Comparison of ENCODE assay signal across 8 mouse cellular contexts in genomic region chr2:32363376-32364106, GRCm38 (mm10). TPM values are rescaled to one million over a fixed set of nuclear protein-coding genes. Genes with fewer than 3 reads are reported as not detected.
DNase-seq lines count a peak whose midpoint lies in the region; ATAC-seq and TF ChIP-seq lines count a peak whose summit lies in the region.

No protein-coding gene starts in this region.

- peak overlapping the region; percentile 76 for H3K27ac ChIP-seq in neural tube, embryonic 11.5 days (ENCODE audit: low read depth, low read length)
- peak overlapping the region; percentile 93 for H3K27ac ChIP-seq in liver, embryonic 11.5 days (ENCODE audit: low read depth, low read length)
- peak overlapping the region; percentile 82 for H3K27ac ChIP-seq in midbrain, postnatal 0 days (ENCODE audit: low read depth, low read length)

- no peak for TF ChIP-seq CTCF in midbrain, postnatal 0 days (IDR thresholded peaks at IDR 0.05)

- peak; percentile 17; the same call in 1 of the 2 replicates for ATAC-seq in neural tube, embryonic 11.5 days (ENCODE audit: insufficient read depth, low FRiP score, low TSS enrichment)
- ATAC-seq in liver, embryonic 11.5 days (replicated peaks; ENCODE audit: low FRiP score): peak; percentile 34
- peak; percentile 11 for ATAC-seq in midbrain, postnatal 0 days (ENCODE audit: low FRiP score)

- H3K36me3 ChIP-seq in neural tube, embryonic 11.5 days (ENCODE audit: control insufficient read depth, insufficient read depth, low read length): peaks cover 8% of the 10 kb centered on the region; the same call in 1 of the 2 replicates
- H3K36me3 ChIP-seq in liver, embryonic 11.5 days (ENCODE audit: control insufficient read depth, insufficient read depth, low read length): peaks cover 12% of the 10 kb centered on the region; the same call in 1 of the 2 replicates
- peaks cover 15% of the 10 kb centered on the region; the same call in 1 of the 2 replicates for H3K36me3 ChIP-seq in midbrain, postnatal 0 days (ENCODE audit: insufficient read depth, low read length)

- WGBS in neural tube, embryonic 11.5 days: 14% methylated on average over 17 of the region's 19 CpGs
- WGBS in liver, embryonic 11.5 days: 9% methylated on average over 19 of the region's 19 CpGs
- WGBS in midbrain, postnatal 0 days: 9% methylated on average over 19 of the region's 19 CpGs

- no peak for DNase-seq in neural tube, embryonic 11.5 days (ENCODE audit: low spot score)
- DNase-seq in neural tube, embryonic 10.5 days (ENCODE audit: extremely low spot score, low spot score): no peak
- peak; percentile 52 for DNase-seq in c-Kit-positive CD71-positive TER-119-positive erythroid progenitor cells, embryonic 14.5 days (ENCODE audit: low spot score)
- peak; percentile 37 for DNase-seq in heart, postnatal 4 days
- DNase-seq in liver, embryonic 11.5 days (ENCODE audit: low spot score): no peak
- DNase-seq in midbrain, postnatal 0 days (ENCODE audit: low spot score): peak; percentile 54
- no peak for DNase-seq in frontal cortex, postnatal 36 days (ENCODE audit: low spot score in 2 of 2)
- DNase-seq in layer of hippocampus, adult 18-20 months (ENCODE audit: low spot score in 2 of 2): no peak

- H3K9me3 ChIP-seq in neural tube, embryonic 11.5 days (ENCODE audit: control insufficient read depth, low read length): no peaks in the 10 kb centered on the region
- H3K9me3 ChIP-seq in liver, embryonic 11.5 days (ENCODE audit: control insufficient read depth, low read length): no peaks in the 10 kb centered on the region
- no peaks in the 10 kb centered on the region for H3K9me3 ChIP-seq in midbrain, postnatal 0 days (ENCODE audit: low read length)

- H3K4me2 ChIP-seq in neural tube, embryonic 11.5 days (ENCODE audit: low read depth): peak overlapping the region; percentile 77
- H3K4me2 ChIP-seq in liver, embryonic 11.5 days: peak overlapping the region; percentile 89
- peak overlapping the region; percentile 70 for H3K4me2 ChIP-seq in midbrain, postnatal 0 days (ENCODE audit: low read depth, low read length, poor library complexity, severe bottlenecking)

- H3K4me1 ChIP-seq in neural tube, embryonic 11.5 days (ENCODE audit: control insufficient read depth, insufficient read depth, low read length): peaks cover 16% of the 10 kb centered on the region
- H3K4me1 ChIP-seq in liver, embryonic 11.5 days (replicated peaks; ENCODE audit: control insufficient read depth, insufficient read depth, low read length): peaks cover 18% of the 10 kb centered on the region
- peaks cover 10% of the 10 kb centered on the region; the same call in 1 of the 2 replicates for H3K4me1 ChIP-seq in midbrain, postnatal 0 days (ENCODE audit: insufficient read depth, low read length)

- peak overlapping the region; percentile 84 for H3K4me3 ChIP-seq in neural tube, embryonic 11.5 days (ENCODE audit: low read depth, low read length)
- H3K4me3 ChIP-seq in liver, embryonic 11.5 days (ENCODE audit: low read depth, low read length): peak overlapping the region; percentile 79
- H3K4me3 ChIP-seq in midbrain, postnatal 0 days (ENCODE audit: low read depth, low read length): peak overlapping the region; percentile 67

- peaks cover 8% of the 10 kb centered on the region for H3K27me3 ChIP-seq in neural tube, embryonic 11.5 days (ENCODE audit: control insufficient read depth, insufficient read depth, low read length)
- H3K27me3 ChIP-seq in liver, embryonic 11.5 days (replicated peaks; ENCODE audit: control insufficient read depth, insufficient read depth, low read length): no peaks in the 10 kb centered on the region
- no peaks in the 10 kb centered on the region for H3K27me3 ChIP-seq in midbrain, postnatal 0 days (ENCODE audit: insufficient read depth, low read length)

- peak overlapping the region; percentile 92 for H3K9ac ChIP-seq in neural tube, embryonic 11.5 days (ENCODE audit: low read length)
- H3K9ac ChIP-seq in liver, embryonic 11.5 days (ENCODE audit: low read depth, low read length): peak overlapping the region; percentile 90
- peak overlapping the region; percentile 81 for H3K9ac ChIP-seq in midbrain, postnatal 0 days (replicated peaks; ENCODE audit: low read length, poor library complexity, severe bottlenecking)

RNA-seq across cellular contexts. Expression of gene Dnm1, which starts 10.4 kb away (rescaled TPM):
- polyA plus RNA-seq in neural tube, embryonic 11.5 days (2014; fragmentation: Nextera tagmentation; extraction: Ambion mirVana): 23.7 and 29.5 TPM in 2 replicates
- 1 to 10 TPM; 9.0 to 9.6 TPM for total RNA-seq in heart, postnatal 4 days (2021)
- 9.3 and 10.0 TPM in 2 replicates for polyA plus RNA-seq in liver, embryonic 11.5 days (2014; fragmentation: Nextera tagmentation; extraction: Ambion mirVana)
- 170 and 186 TPM in 2 replicates for total RNA-seq in midbrain, postnatal 0 days (2014; rRNA removed)
- polyA plus RNA-seq in midbrain, postnatal 0 days (2015; fragmentation: Nextera tagmentation; extraction: Ambion mirVana): 105 and 107 TPM in 2 replicates
- total RNA-seq in layer of hippocampus, adult 18-20 months (2021): 1,000 to 10,000 TPM; 1,288 to 1,307 TPM

RNA-seq across cellular contexts. Expression of gene Ciz1, which starts 11.4 kb away (rescaled TPM):
- 57.0 TPM in 2 replicates for polyA plus RNA-seq in neural tube, embryonic 11.5 days (2014; fragmentation: Nextera tagmentation; extraction: Ambion mirVana)
- 10 to 100 TPM; 34.5 to 48.3 TPM for total RNA-seq in heart, postnatal 4 days (2021)
- 45.5 and 45.8 TPM in 2 replicates for polyA plus RNA-seq in liver, embryonic 11.5 days (2014; fragmentation: Nextera tagmentation; extraction: Ambion mirVana)
- total RNA-seq in midbrain, postnatal 0 days (2014; rRNA removed): 63.7 and 81.8 TPM in 2 replicates
- polyA plus RNA-seq in midbrain, postnatal 0 days (2015; fragmentation: Nextera tagmentation; extraction: Ambion mirVana): 47.3 and 48.8 TPM in 2 replicates
- 10 to 100 TPM; 69.3 to 77.0 TPM for total RNA-seq in layer of hippocampus, adult 18-20 months (2021)

RNA-seq across cellular contexts. Expression of gene 1110008P14Rik, which starts 18.2 kb away (rescaled TPM):
- 59.8 and 65.6 TPM in 2 replicates for polyA plus RNA-seq in neural tube, embryonic 11.5 days (2014; fragmentation: Nextera tagmentation; extraction: Ambion mirVana)
- 10 to 100 TPM; 43.7 to 47.6 TPM for total RNA-seq in heart, postnatal 4 days (2021)
- polyA plus RNA-seq in liver, embryonic 11.5 days (2014; fragmentation: Nextera tagmentation; extraction: Ambion mirVana): 36.2 and 39.7 TPM in 2 replicates
- 336 and 450 TPM in 2 replicates for total RNA-seq in midbrain, postnatal 0 days (2014; rRNA removed)
- 198 and 224 TPM in 2 replicates for polyA plus RNA-seq in midbrain, postnatal 0 days (2015; fragmentation: Nextera tagmentation; extraction: Ambion mirVana)
- 100 to 1,000 TPM; 153 to 155 TPM for total RNA-seq in layer of hippocampus, adult 18-20 months (2021)

RNA-seq across cellular contexts. Expression of gene Lcn2, which starts 24.5 kb away (rescaled TPM):
- polyA plus RNA-seq in neural tube, embryonic 11.5 days (2014; fragmentation: Nextera tagmentation; extraction: Ambion mirVana): 0.25 and 0.51 TPM in 2 replicates
- 1 to 10 TPM; 3.1 to 3.4 TPM for total RNA-seq in heart, postnatal 4 days (2021)
- polyA plus RNA-seq in liver, embryonic 11.5 days (2014; fragmentation: Nextera tagmentation; extraction: Ambion mirVana): 8.0 and 9.9 TPM in 2 replicates
- total RNA-seq in midbrain, postnatal 0 days (2014; rRNA removed): 0.57 TPM in 1 of 2 replicates, not detected in the other
- polyA plus RNA-seq in midbrain, postnatal 0 days (2015; fragmentation: Nextera tagmentation; extraction: Ambion mirVana): 0.35 and 0.44 TPM in 2 replicates
- under 1 TPM in 1 of 2 experiments, not detected in 1; 0.51 TPM for total RNA-seq in layer of hippocampus, adult 18-20 months (2021)

RNA-seq across cellular contexts. Expression of gene Ptges2, which starts 32.2 kb away (rescaled TPM):
- 25.6 and 33.6 TPM in 2 replicates for polyA plus RNA-seq in neural tube, embryonic 11.5 days (2014; fragmentation: Nextera tagmentation; extraction: Ambion mirVana)
- total RNA-seq in heart, postnatal 4 days (2021): 10 to 100 TPM; 59.7 to 60.2 TPM
- polyA plus RNA-seq in liver, embryonic 11.5 days (2014; fragmentation: Nextera tagmentation; extraction: Ambion mirVana): 23.0 and 23.6 TPM in 2 replicates
- total RNA-seq in midbrain, postnatal 0 days (2014; rRNA removed): 33.3 and 41.1 TPM in 2 replicates
- 56.2 and 62.3 TPM in 2 replicates for polyA plus RNA-seq in midbrain, postnatal 0 days (2015; fragmentation: Nextera tagmentation; extraction: Ambion mirVana)
- 10 to 100 TPM; 35.1 to 41.4 TPM for total RNA-seq in layer of hippocampus, adult 18-20 months (2021)

Comparison
In these comparisons a context has a peak if more than half of its experiments do, and no peak if none do; other contexts are left out.
1. DNase-seq: peak in c-Kit-positive CD71-positive TER-119-positive erythroid progenitor cells, embryonic 14.5 days (single experiment), heart, postnatal 4 days (single experiment) and midbrain, postnatal 0 days (single experiment); none in neural tube, embryonic 11.5 days (single experiment), neural tube, embryonic 10.5 days (single experiment), liver, embryonic 11.5 days (single experiment), frontal cortex, postnatal 36 days (0 of 2) and layer of hippocampus, adult 18-20 months (0 of 2).
2. RNA of gene Dnm1, which starts 10.4 kb away (total RNA-seq): 1,288 to 1,307 TPM in layer of hippocampus, adult 18-20 months and 170 to 186 TPM in midbrain, postnatal 0 days; 9.0 to 9.6 TPM in heart, postnatal 4 days; every median in the first group is over 10 times any median in the second.
3. Peak in every context shown above with its lines, with median percentiles within 50 percentile points of each other: ATAC-seq, H3K27ac ChIP-seq, H3K4me2 ChIP-seq, H3K4me3 ChIP-seq and H3K9ac ChIP-seq.